Mouse (Mus musculus): ENCODE measurements at regions not wholly inside any gene's neighbourhood (a gene's known extent, or its start where the extent isn't known, plus 50 kb on each side); places are given as distances from the start of the nearest gene placed in this dataset.

GRCm38 (mm10) chr8:112933815-112934214 lies 364.0 kb downstream of the Cntnap4 start:
- ATAC-seq (replicated peaks; ENCODE audit: low FRiP score) = no peak
- H3K4me1 ChIP-seq (replicated peaks; ENCODE audit: control insufficient read depth, insufficient read depth, low read length) = no peaks in the 10 kb centered on the region
- 93% methylated on average over 2 of the region's 2 CpGs for WGBS

GRCm38 (mm10) chr8:112935411-112935810 lies 365.6 kb downstream of the Cntnap4 start:
- H3K4me3 ChIP-seq (ENCODE audit: low read depth, low read length) = no peak overlapping the region
- no peak overlapping the region for H3K27ac ChIP-seq (ENCODE audit: low read depth, low read length)
- ATAC-seq (replicated peaks; ENCODE audit: low FRiP score) (no peak), DNase-seq (ENCODE audit: low spot score) (no peak)
- H3K9me3 ChIP-seq (ENCODE audit: control insufficient read depth, low read length) = no peaks in the 10 kb centered on the region
- H3K4me1 ChIP-seq (replicated peaks; ENCODE audit: control insufficient read depth, insufficient read depth, low read length) = no peaks in the 10 kb centered on the region
- no peaks in the 10 kb centered on the region for H3K27me3 ChIP-seq (ENCODE audit: control insufficient read depth, insufficient read depth, low read length)
- WGBS = 84% methylated on average over 3 of the region's 3 CpGs
- no peaks in the 10 kb centered on the region for H3K36me3 ChIP-seq (ENCODE audit: control insufficient read depth, insufficient read depth, low read length)
- no peak overlapping the region for H3K9ac ChIP-seq (ENCODE audit: low read length)
- no peak overlapping the region for H3K4me2 ChIP-seq (ENCODE audit: low read depth, low read length, severe bottlenecking)

More at GRCm38 (mm10) chr8:112933815-112934214, 364.0 kb downstream of the Cntnap4 start:
- DNase-seq (ENCODE audit: low spot score) = no peak
- H3K27me3 ChIP-seq (ENCODE audit: control insufficient read depth, insufficient read depth, low read length) = no peaks in the 10 kb centered on the region
- H3K9ac ChIP-seq (ENCODE audit: low read length) = no peak overlapping the region
- H3K36me3 ChIP-seq (ENCODE audit: control insufficient read depth, insufficient read depth, low read length) = no peaks in the 10 kb centered on the region
- H3K4me3 ChIP-seq (ENCODE audit: low read depth, low read length) = no peak overlapping the region
- H3K27ac ChIP-seq (ENCODE audit: low read depth, low read length) = no peak overlapping the region
- H3K9me3 ChIP-seq (ENCODE audit: control insufficient read depth, low read length) = no peaks in the 10 kb centered on the region
- H3K4me2 ChIP-seq (ENCODE audit: low read depth, low read length, severe bottlenecking) = no peak overlapping the region

GRCm38 (mm10) chr8:112935897-112936719 lies 366.3 kb downstream of the Cntnap4 start:
- H3K4me2 ChIP-seq (ENCODE audit: low read depth, low read length, severe bottlenecking) = no peak overlapping the region
- no peak overlapping the region for H3K4me3 ChIP-seq (ENCODE audit: low read depth, low read length)
- H3K9ac ChIP-seq (ENCODE audit: low read length) = no peak overlapping the region
- H3K27ac ChIP-seq (ENCODE audit: low read depth, low read length) = no peak overlapping the region
- H3K36me3 ChIP-seq (ENCODE audit: control insufficient read depth, insufficient read depth, low read length) = no peaks in the 10 kb centered on the region
- no peak for DNase-seq (ENCODE audit: low spot score)
- H3K27me3 ChIP-seq (ENCODE audit: control insufficient read depth, insufficient read depth, low read length) = no peaks in the 10 kb centered on the region
- no peak for ATAC-seq (replicated peaks; ENCODE audit: low FRiP score)
- no peaks in the 10 kb centered on the region for H3K4me1 ChIP-seq (replicated peaks; ENCODE audit: control insufficient read depth, insufficient read depth, low read length)
- 90% methylated on average over 9 of the region's 9 CpGs for WGBS
- no peaks in the 10 kb centered on the region for H3K9me3 ChIP-seq (ENCODE audit: control insufficient read depth, low read length)

GRCm38 (mm10) chr8:112972418-112972817 lies 402.6 kb downstream of the Cntnap4 start:
- 3% methylated on average over 6 of the region's 6 CpGs for WGBS
- no peaks in the 10 kb centered on the region for H3K4me1 ChIP-seq (replicated peaks; ENCODE audit: control insufficient read depth, insufficient read depth, low read length)

GRCm38 (mm10) chr8:112975734-112976133 lies 405.9 kb downstream of the Cntnap4 start:
- Histone ChIP-seq H3K9me3 (ENCODE audit: control insufficient read depth, low read length) (no peaks in the 10 kb centered on the region), H3K27me3 (ENCODE audit: control insufficient read depth, insufficient read depth, low read length) (no peaks in the 10 kb centered on the region), H3K4me2 (ENCODE audit: low read depth, low read length, severe bottlenecking) (no peak overlapping the region), H3K4me3 (ENCODE audit: low read depth, low read length) (no peak overlapping the region), H3K36me3 (ENCODE audit: control insufficient read depth, insufficient read depth, low read length) (no peaks in the 10 kb centered on the region), H3K4me1 (replicated peaks; ENCODE audit: control insufficient read depth, insufficient read depth, low read length) (no peaks in the 10 kb centered on the region), H3K9ac (ENCODE audit: low read length) (no peak overlapping the region), H3K27ac (ENCODE audit: low read depth, low read length) (no peak overlapping the region)
- ATAC-seq (replicated peaks; ENCODE audit: low FRiP score) (no peak), DNase-seq (ENCODE audit: low spot score) (no peak)
- WGBS = 87% methylated on average over 2 of the region's 2 CpGs

More at GRCm38 (mm10) chr8:112972418-112972817, 402.6 kb downstream of the Cntnap4 start:
- Histone ChIP-seq H3K27me3 (ENCODE audit: control insufficient read depth, insufficient read depth, low read length) (no peaks in the 10 kb centered on the region), H3K4me2 (ENCODE audit: low read depth, low read length, severe bottlenecking) (no peak overlapping the region), H3K36me3 (ENCODE audit: control insufficient read depth, insufficient read depth, low read length) (no peaks in the 10 kb centered on the region), H3K9me3 (ENCODE audit: control insufficient read depth, low read length) (no peaks in the 10 kb centered on the region), H3K9ac (ENCODE audit: low read length) (no peak overlapping the region), H3K27ac (ENCODE audit: low read depth, low read length) (no peak overlapping the region), H3K4me3 (ENCODE audit: low read depth, low read length) (no peak overlapping the region)
- ATAC-seq (replicated peaks; ENCODE audit: low FRiP score) (peak; percentile 64), DNase-seq (ENCODE audit: low spot score) (peak; percentile 86)

DNA sequence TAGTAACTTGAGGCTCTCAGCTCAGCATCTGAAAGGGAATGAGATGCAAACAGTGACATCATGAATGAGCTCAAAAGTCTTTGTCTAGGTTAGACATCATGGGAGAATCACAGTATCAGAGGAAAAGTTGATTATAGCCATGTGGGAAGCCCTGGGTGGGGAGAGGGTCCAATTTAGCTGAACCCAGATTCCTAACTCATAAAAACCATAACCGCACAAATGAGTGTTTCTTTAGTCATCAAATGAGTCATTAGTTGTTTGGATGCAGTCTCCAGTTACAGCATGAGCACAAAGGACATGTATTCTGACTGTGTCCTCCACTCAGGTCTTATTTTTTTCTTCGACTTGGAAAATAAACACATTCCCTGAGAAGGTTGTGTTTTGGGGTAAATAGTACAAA lies 406.5 kb downstream of the Cntnap4 start:
- Histone ChIP-seq H3K36me3 (ENCODE audit: control insufficient read depth, insufficient read depth, low read length) (no peaks in the 10 kb centered on the region), H3K9me3 (ENCODE audit: control insufficient read depth, low read length) (no peaks in the 10 kb centered on the region), H3K9ac (ENCODE audit: low read length) (no peak overlapping the region), H3K27me3 (ENCODE audit: control insufficient read depth, insufficient read depth, low read length) (no peaks in the 10 kb centered on the region), H3K4me1 (replicated peaks; ENCODE audit: control insufficient read depth, insufficient read depth, low read length) (no peaks in the 10 kb centered on the region), H3K27ac (ENCODE audit: low read depth, low read length) (no peak overlapping the region), H3K4me3 (ENCODE audit: low read depth, low read length) (no peak overlapping the region), H3K4me2 (ENCODE audit: low read depth, low read length, severe bottlenecking) (no peak overlapping the region)
- ATAC-seq (replicated peaks; ENCODE audit: low FRiP score) (no peak), DNase-seq (ENCODE audit: low spot score) (no peak)
- WGBS = 90% methylated on average over 2 of the region's 2 CpGs

DNA sequence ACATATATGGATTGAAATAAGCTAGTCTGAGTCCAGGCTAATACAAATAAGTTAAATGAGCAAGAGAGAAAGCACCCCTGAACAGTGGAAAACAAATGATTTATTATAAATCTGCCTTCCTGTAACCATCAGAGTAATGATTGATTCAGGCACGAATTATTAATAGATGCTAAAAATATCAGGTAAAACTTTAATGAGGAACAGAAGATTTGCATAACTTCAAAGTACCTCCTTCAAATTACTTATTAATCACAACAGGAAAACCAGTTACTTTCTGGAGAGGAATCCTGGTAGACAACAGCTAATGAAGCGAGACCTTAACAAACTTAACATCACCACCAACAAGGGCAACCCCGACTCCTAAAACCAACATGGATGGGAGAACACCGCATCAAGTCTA lies 423.9 kb downstream of the Cntnap4 start:
- no peak for ATAC-seq (replicated peaks; ENCODE audit: low FRiP score)
- H3K27ac ChIP-seq (ENCODE audit: low read depth, low read length) = no peak overlapping the region
- H3K9me3 ChIP-seq (ENCODE audit: control insufficient read depth, low read length) = no peaks in the 10 kb centered on the region
- no peak for DNase-seq (ENCODE audit: low spot score)
- H3K4me2 ChIP-seq (ENCODE audit: low read depth, low read length, severe bottlenecking) = no peak overlapping the region
- H3K4me3 ChIP-seq (ENCODE audit: low read depth, low read length) = no peak overlapping the region
- no peaks in the 10 kb centered on the region for H3K4me1 ChIP-seq (replicated peaks; ENCODE audit: control insufficient read depth, insufficient read depth, low read length)
- 91% methylated on average over 4 of the region's 4 CpGs for WGBS
- no peaks in the 10 kb centered on the region for H3K27me3 ChIP-seq (ENCODE audit: control insufficient read depth, insufficient read depth, low read length)
- H3K9ac ChIP-seq (ENCODE audit: low read length) = no peak overlapping the region
- H3K36me3 ChIP-seq (ENCODE audit: control insufficient read depth, insufficient read depth, low read length) = no peaks in the 10 kb centered on the region

DNA sequence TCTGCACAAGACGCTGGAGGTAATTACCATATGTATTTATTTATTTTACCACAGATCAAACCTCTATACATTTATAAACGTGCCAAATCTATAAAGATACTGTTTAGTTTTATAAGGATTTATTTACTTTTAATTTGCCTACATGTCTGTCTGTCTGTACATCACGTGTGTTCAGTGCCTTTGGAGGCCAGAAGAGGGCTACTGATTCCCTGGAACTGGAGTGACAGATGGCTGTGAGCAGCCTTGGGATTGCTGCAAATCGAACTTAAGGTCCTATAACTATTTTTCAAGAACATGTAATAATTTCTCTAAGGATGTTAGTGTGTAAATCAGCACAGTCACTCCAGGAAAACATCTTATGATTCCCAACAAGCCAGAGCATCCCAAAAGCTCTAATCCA lies 437.5 kb downstream of the Cntnap4 start:
- no peaks in the 10 kb centered on the region for H3K36me3 ChIP-seq (ENCODE audit: control insufficient read depth, insufficient read depth, low read length)
- no peak overlapping the region for H3K27ac ChIP-seq (ENCODE audit: low read depth, low read length)
- no peaks in the 10 kb centered on the region for H3K4me1 ChIP-seq (replicated peaks; ENCODE audit: control insufficient read depth, insufficient read depth, low read length)
- no peak overlapping the region for H3K4me3 ChIP-seq (ENCODE audit: low read depth, low read length)
- no peak overlapping the region for H3K9ac ChIP-seq (ENCODE audit: low read length)
- H3K4me2 ChIP-seq (ENCODE audit: low read depth, low read length, severe bottlenecking) = no peak overlapping the region
- no peak for DNase-seq (ENCODE audit: low spot score)
- ATAC-seq (replicated peaks; ENCODE audit: low FRiP score) = no peak
- WGBS = 78% methylated on average over 4 of the region's 4 CpGs
- no peaks in the 10 kb centered on the region for H3K27me3 ChIP-seq (ENCODE audit: control insufficient read depth, insufficient read depth, low read length)
- no peaks in the 10 kb centered on the region for H3K9me3 ChIP-seq (ENCODE audit: control insufficient read depth, low read length)

GRCm38 (mm10) chr8:113028880-113029279 lies 459.0 kb downstream of the Cntnap4 start:
- 89% methylated on average over 9 of the region's 9 CpGs for WGBS
- Histone ChIP-seq H3K27ac (ENCODE audit: low read depth, low read length) (no peak overlapping the region), H3K27me3 (ENCODE audit: control insufficient read depth, insufficient read depth, low read length) (no peaks in the 10 kb centered on the region), H3K4me1 (replicated peaks; ENCODE audit: control insufficient read depth, insufficient read depth, low read length) (no peaks in the 10 kb centered on the region), H3K4me3 (ENCODE audit: low read depth, low read length) (no peak overlapping the region), H3K36me3 (ENCODE audit: control insufficient read depth, insufficient read depth, low read length) (no peaks in the 10 kb centered on the region), H3K4me2 (ENCODE audit: low read depth, low read length, severe bottlenecking) (no peak overlapping the region), H3K9ac (ENCODE audit: low read length) (no peak overlapping the region), H3K9me3 (ENCODE audit: control insufficient read depth, low read length) (no peaks in the 10 kb centered on the region)
- no peak for DNase-seq (ENCODE audit: low spot score)
- no peak for ATAC-seq (replicated peaks; ENCODE audit: low FRiP score)

Measured in forebrain, embryonic 11.5 days (tissue).